In the genomic region with DNA sequence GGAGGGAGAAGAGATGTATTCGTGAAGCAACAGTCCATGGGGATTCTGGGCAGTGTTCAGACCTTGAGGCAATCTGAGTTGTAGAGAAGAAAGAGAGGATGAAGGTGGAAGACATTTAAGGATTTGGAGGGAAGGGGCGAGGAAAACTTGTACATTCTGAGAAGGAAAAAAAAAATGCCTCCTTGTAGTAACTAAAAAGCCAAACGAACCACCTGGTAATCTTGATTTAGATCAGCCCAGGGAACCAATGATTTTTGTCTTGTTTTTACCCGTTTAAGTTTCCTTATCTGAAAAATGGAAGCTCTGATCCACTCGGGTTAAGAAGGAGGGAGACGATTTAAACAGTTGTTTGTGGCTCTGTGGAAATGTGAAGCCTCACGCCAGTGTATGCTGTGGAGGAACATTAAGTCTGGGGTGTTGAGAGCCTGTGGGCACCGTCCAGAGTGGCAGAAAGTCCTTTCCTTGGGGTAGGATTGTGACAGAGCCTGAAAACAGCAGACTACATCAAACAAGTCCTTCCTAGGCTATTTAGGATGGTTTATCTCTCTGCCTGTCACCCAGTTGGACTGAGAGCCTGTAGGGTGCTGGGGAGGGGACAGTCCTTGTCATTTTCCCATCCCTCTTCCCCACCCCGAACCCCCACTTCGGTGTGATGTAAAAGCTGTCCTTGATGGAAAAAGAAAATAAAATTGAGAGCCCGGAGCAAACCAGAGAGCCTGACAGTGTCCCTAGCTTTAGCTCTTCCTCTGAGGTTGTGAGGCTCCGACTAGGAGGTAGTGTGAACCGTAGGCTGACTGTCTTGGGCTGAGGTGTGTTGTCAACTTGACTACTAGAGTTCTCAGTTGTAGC, we compare ENCODE assay signal across 7 mouse cellular contexts. TPM values are rescaled to one million over a fixed set of nuclear protein-coding genes. Genes with fewer than 3 reads are reported as not detected.
DNase-seq lines count a peak whose midpoint lies in the region; ATAC-seq and TF ChIP-seq lines count a peak whose summit lies in the region.

No protein-coding gene starts in this region.

- peak overlapping the region; percentile 96 for H3K9ac ChIP-seq in forebrain, embryonic 12.5 days
- H3K9ac ChIP-seq in limb, embryonic 14.5 days (ENCODE audit: low read depth, low read length, severe bottlenecking): peak overlapping the region; percentile 99
- H3K9ac ChIP-seq in stomach, embryonic 14.5 days (replicated peaks; ENCODE audit: low read depth, low read length): peak overlapping the region; percentile 99

- H3K4me3 ChIP-seq in testis, adult 2 months (ENCODE audit: control insufficient read depth, low read depth, low read length): peak overlapping the region; percentile 92
- peak overlapping the region; percentile 94 for H3K4me3 ChIP-seq in forebrain, embryonic 12.5 days (replicated peaks)
- H3K4me3 ChIP-seq in limb, embryonic 14.5 days (replicated peaks; ENCODE audit: low read length): peak overlapping the region; percentile 91
- peak overlapping the region; percentile 100 for H3K4me3 ChIP-seq in stomach, embryonic 14.5 days (ENCODE audit: low read depth, low read length)

- H3K36me3 ChIP-seq in testis, adult 2 months (ENCODE audit: control insufficient read depth, insufficient read depth, low read length): no peaks in the 10 kb centered on the region
- H3K36me3 ChIP-seq in forebrain, embryonic 12.5 days (replicated peaks): peaks cover 10% of the 10 kb centered on the region; the same call in 1 of the 2 replicates
- H3K36me3 ChIP-seq in limb, embryonic 14.5 days (ENCODE audit: control insufficient read depth, insufficient read depth, low read length): peaks cover 10% of the 10 kb centered on the region
- H3K36me3 ChIP-seq in stomach, embryonic 14.5 days (ENCODE audit: control insufficient read depth, insufficient read depth, low read length): no peaks in the 10 kb centered on the region; the same call in 1 of the 2 replicates

- H3K4me1 ChIP-seq in testis, adult 2 months (ENCODE audit: control insufficient read depth, insufficient read depth, low read length): peaks cover 16% of the 10 kb centered on the region
- H3K4me1 ChIP-seq in forebrain, embryonic 12.5 days: peaks cover 16% of the 10 kb centered on the region
- H3K4me1 ChIP-seq in limb, embryonic 14.5 days (ENCODE audit: control insufficient read depth, insufficient read depth, low read length): peaks cover 19% of the 10 kb centered on the region
- H3K4me1 ChIP-seq in stomach, embryonic 14.5 days (ENCODE audit: control insufficient read depth, insufficient read depth, low read length): peaks cover 21% of the 10 kb centered on the region

- no peaks in the 10 kb centered on the region for H3K9me3 ChIP-seq in forebrain, embryonic 12.5 days
- no peaks in the 10 kb centered on the region for H3K9me3 ChIP-seq in limb, embryonic 14.5 days (ENCODE audit: control insufficient read depth, low read length)
- H3K9me3 ChIP-seq in stomach, embryonic 14.5 days (ENCODE audit: control insufficient read depth, low read depth, low read length): no peaks in the 10 kb centered on the region

- H3K27ac ChIP-seq in testis, adult 2 months (ENCODE audit: control insufficient read depth, insufficient read depth, low read depth, low read length): no peak overlapping the region
- peak overlapping the region; percentile 93 for H3K27ac ChIP-seq in forebrain, embryonic 12.5 days
- H3K27ac ChIP-seq in limb, embryonic 14.5 days (replicated peaks; ENCODE audit: low read depth, low read length): peak overlapping the region; percentile 100
- H3K27ac ChIP-seq in stomach, embryonic 14.5 days (ENCODE audit: low read length): peak overlapping the region; percentile 99

- H3K27me3 ChIP-seq in testis, adult 2 months (ENCODE audit: control insufficient read depth, insufficient read depth, low read length): no peaks in the 10 kb centered on the region; the same call in 1 of the 2 replicates
- no peaks in the 10 kb centered on the region for H3K27me3 ChIP-seq in forebrain, embryonic 12.5 days
- no peaks in the 10 kb centered on the region for H3K27me3 ChIP-seq in limb, embryonic 14.5 days (ENCODE audit: control insufficient read depth, insufficient read depth, low read length)
- no peaks in the 10 kb centered on the region for H3K27me3 ChIP-seq in stomach, embryonic 14.5 days (ENCODE audit: control insufficient read depth, insufficient read depth, low read length)

- no peak for TF ChIP-seq POLR2A in testis, adult 2 months (IDR thresholded peaks at IDR 0.05; ENCODE audit: control insufficient read depth, low read depth, low read length)
- TF ChIP-seq POLR2A in limb, embryonic 14.5 days (IDR thresholded peaks at IDR 0.05; ENCODE audit: borderline replicate concordance, extremely low read depth, insufficient read depth, insufficient read length): no peak

- no peak for TF ChIP-seq CTCF in testis, adult 2 months (IDR thresholded peaks at IDR 0.05; ENCODE audit: control insufficient read depth, insufficient read depth, insufficient replicate concordance, low read depth, low read length)

- ATAC-seq in forebrain, embryonic 12.5 days (ENCODE audit: low FRiP score): no peak
- no peak for ATAC-seq in limb, embryonic 14.5 days (ENCODE audit: low FRiP score, low read depth)
- no peak for ATAC-seq in stomach, embryonic 14.5 days (ENCODE audit: insufficient number of reproducible peaks, insufficient read depth, low FRiP score, low read depth)

- DNase-seq in testis, postnatal 10 days (ENCODE audit: low spot score): no peak
- DNase-seq in limb, embryonic 14.5 days (ENCODE audit: low spot score): no peak
- no peak for DNase-seq in layer of hippocampus, postnatal 14 days (ENCODE audit: low spot score in 2 of 2)
- DNase-seq in frontal cortex, postnatal 25 days (ENCODE audit: low spot score in 2 of 2): no peak

- 18% methylated on average over 13 of the region's 13 CpGs for WGBS in forebrain, embryonic 12.5 days
- 13% methylated on average over 13 of the region's 13 CpGs for WGBS in limb, embryonic 14.5 days
- WGBS in stomach, embryonic 14.5 days: 6% methylated on average over 13 of the region's 13 CpGs

- H3K4me2 ChIP-seq in forebrain, embryonic 12.5 days: peak overlapping the region; percentile 65
- H3K4me2 ChIP-seq in limb, embryonic 14.5 days (replicated peaks; ENCODE audit: low read depth, low read length, severe bottlenecking): peak overlapping the region; percentile 89
- peak overlapping the region; percentile 75 for H3K4me2 ChIP-seq in stomach, embryonic 14.5 days (replicated peaks; ENCODE audit: low read depth, low read length)

RNA-seq across cellular contexts. Expression of a gene that starts 1.5 kb away (rescaled TPM):
- polyA plus RNA-seq in testis, adult 2 months (2012; rRNA removed): 4.5 and 4.7 TPM in 2 replicates
- 45.1 and 48.4 TPM in 2 replicates for polyA plus RNA-seq in forebrain, embryonic 12.5 days (2016; fragmentation: Nextera tagmentation; extraction: Ambion mirVana)
- 104 and 134 TPM in 2 replicates for polyA plus RNA-seq in limb, embryonic 14.5 days (2012; rRNA removed)
- 58.1 and 68.4 TPM in 2 replicates for polyA plus RNA-seq in limb, embryonic 14.5 days (2014; fragmentation: Nextera tagmentation; extraction: Ambion mirVana)
- polyA plus RNA-seq in stomach, embryonic 14.5 days (2014; fragmentation: Nextera tagmentation; extraction: Ambion mirVana): 49.8 and 58.4 TPM in 2 replicates
- 10 to 100 TPM; 12.9 to 14.4 TPM for total RNA-seq in layer of hippocampus, postnatal 14 days (2021)

RNA-seq across cellular contexts. Expression of a gene that starts 31.0 kb away (rescaled TPM):
- polyA plus RNA-seq in testis, adult 2 months (2012; rRNA removed): 102 and 118 TPM in 2 replicates
- polyA plus RNA-seq in forebrain, embryonic 12.5 days (2016; fragmentation: Nextera tagmentation; extraction: Ambion mirVana): 14.7 and 18.6 TPM in 2 replicates
- 20.8 and 23.3 TPM in 2 replicates for polyA plus RNA-seq in limb, embryonic 14.5 days (2012; rRNA removed)
- 20.8 and 21.6 TPM in 2 replicates for polyA plus RNA-seq in limb, embryonic 14.5 days (2014; fragmentation: Nextera tagmentation; extraction: Ambion mirVana)
- 33.9 and 35.1 TPM in 2 replicates for polyA plus RNA-seq in stomach, embryonic 14.5 days (2014; fragmentation: Nextera tagmentation; extraction: Ambion mirVana)
- total RNA-seq in layer of hippocampus, postnatal 14 days (2021): 100 to 1,000 TPM; 160 to 162 TPM

RNA-seq across cellular contexts. Expression of a gene that starts 42.8 kb away (rescaled TPM):
- 9.3 and 10.8 TPM in 2 replicates for polyA plus RNA-seq in testis, adult 2 months (2012; rRNA removed)
- 8.6 and 9.2 TPM in 2 replicates for polyA plus RNA-seq in forebrain, embryonic 12.5 days (2016; fragmentation: Nextera tagmentation; extraction: Ambion mirVana)
- 4.9 and 5.0 TPM in 2 replicates for polyA plus RNA-seq in limb, embryonic 14.5 days (2012; rRNA removed)
- polyA plus RNA-seq in limb, embryonic 14.5 days (2014; fragmentation: Nextera tagmentation; extraction: Ambion mirVana): 2.7 and 2.8 TPM in 2 replicates
- 2.2 and 2.3 TPM in 2 replicates for polyA plus RNA-seq in stomach, embryonic 14.5 days (2014; fragmentation: Nextera tagmentation; extraction: Ambion mirVana)
- 10 to 100 TPM; 28.8 to 29.9 TPM for total RNA-seq in layer of hippocampus, postnatal 14 days (2021)
